In the genomic region with DNA sequence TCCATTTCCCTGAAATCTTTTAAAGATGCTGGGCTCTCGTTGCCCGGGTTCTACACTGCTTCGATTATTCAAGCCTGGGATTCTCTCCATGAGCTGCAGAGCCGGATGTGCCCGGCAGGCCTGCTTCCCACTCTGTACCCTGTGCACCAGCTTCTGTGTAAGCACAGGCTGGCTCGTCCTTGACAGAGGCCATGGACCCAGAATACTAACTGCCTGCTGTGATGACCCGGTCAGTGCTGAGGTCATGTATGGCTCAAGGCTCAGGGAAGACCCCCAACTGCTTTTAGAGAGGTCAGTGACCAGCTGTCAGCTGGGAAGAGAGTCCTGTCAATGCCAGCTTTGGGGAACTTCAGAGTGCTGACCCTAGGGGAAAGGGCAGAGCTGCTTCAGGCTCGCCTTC, we compare ENCODE assay signal across 12 mouse cellular contexts.
A peak's percentile ranks its signal among the peaks of the same experiment; 100 is the strongest.
DNase-seq lines count a peak whose midpoint lies in the region; ATAC-seq and TF ChIP-seq lines count a peak whose summit lies in the region.
"Had no signal": no experiment of that assay in that cellular context is flagged by ENCODE, and none has a peak within 500 bp of the region (broad histone marks: within the 10 kb centered on the region; RNA-seq: fewer than 3 reads in every experiment).

No protein-coding gene starts in this region.

- ATAC-seq in hindbrain, embryonic 13.5 days (ENCODE audit: low FRiP score) = 0 out of 2 replicates have a peak, but pooled peaks have one; percentile 41
- ATAC-seq in midbrain, embryonic 14.5 days (ENCODE audit: low FRiP score, low TSS enrichment) = peak; percentile 55
- ATAC-seq in intestine, postnatal 0 days = no peak
- ATAC-seq in granulocyte monocyte progenitor cell, adult 5-6 weeks (replicated peaks; ENCODE audit: poor library complexity, severe bottlenecking) = no peak

- H3K36me3 ChIP-seq in embryonic facial prominence, embryonic 10.5 days (replicated peaks) = no peaks in the 10 kb centered on the region
- no peaks in the 10 kb centered on the region for H3K36me3 ChIP-seq in hindbrain, embryonic 13.5 days
- H3K36me3 ChIP-seq in midbrain, embryonic 14.5 days (ENCODE audit: control insufficient read depth, insufficient read depth, low read length) = no peaks in the 10 kb centered on the region
- H3K36me3 ChIP-seq in intestine, postnatal 0 days (ENCODE audit: control insufficient read depth, insufficient read depth) = no peaks in the 10 kb centered on the region

- no peaks in the 10 kb centered on the region for H3K27me3 ChIP-seq in embryonic facial prominence, embryonic 10.5 days (replicated peaks; ENCODE audit: low read depth, poor library complexity, severe bottlenecking)
- no peaks in the 10 kb centered on the region for H3K27me3 ChIP-seq in hindbrain, embryonic 13.5 days
- H3K27me3 ChIP-seq in midbrain, embryonic 14.5 days (ENCODE audit: control insufficient read depth, insufficient read depth, low read length) = no peaks in the 10 kb centered on the region
- no peaks in the 10 kb centered on the region for H3K27me3 ChIP-seq in intestine, postnatal 0 days (replicated peaks; ENCODE audit: control insufficient read depth, insufficient read depth, low read length)
- H3K27me3 ChIP-seq: megakaryocyte, embryonic 14.5 days had no signal

- no peak overlapping the region; the same call in 1 of the 2 replicates for H3K27ac ChIP-seq in embryonic facial prominence, embryonic 10.5 days (replicated peaks)
- H3K27ac ChIP-seq in hindbrain, embryonic 13.5 days = peak overlapping the region; percentile 73
- H3K27ac ChIP-seq in midbrain, embryonic 14.5 days (replicated peaks; ENCODE audit: low read depth, low read length) = peak overlapping the region; percentile 71
- no peak overlapping the region for H3K27ac ChIP-seq in intestine, postnatal 0 days (ENCODE audit: low read depth, low read length)
- H3K27ac ChIP-seq: kidney, postnatal 0 days had no signal

- H3K4me3 ChIP-seq in embryonic facial prominence, embryonic 10.5 days = no peak overlapping the region
- H3K4me3 ChIP-seq in hindbrain, embryonic 13.5 days = no peak overlapping the region
- no peak overlapping the region for H3K4me3 ChIP-seq in midbrain, embryonic 14.5 days (replicated peaks; ENCODE audit: low read depth, low read length)
- H3K4me3 ChIP-seq in intestine, postnatal 0 days (ENCODE audit: low read depth, low read length) = no peak overlapping the region
- H3K4me3 ChIP-seq: megakaryocyte, embryonic 14.5 days had no signal

- H3K4me2 ChIP-seq in hindbrain, embryonic 13.5 days = no peak overlapping the region
- no peak overlapping the region for H3K4me2 ChIP-seq in midbrain, embryonic 14.5 days (ENCODE audit: low read length)
- H3K4me2 ChIP-seq in intestine, postnatal 0 days (replicated peaks; ENCODE audit: low read depth) = no peak overlapping the region

- peaks cover 23% of the 10 kb centered on the region for H3K4me1 ChIP-seq in embryonic facial prominence, embryonic 10.5 days
- H3K4me1 ChIP-seq in hindbrain, embryonic 13.5 days (replicated peaks) = peaks cover 32% of the 10 kb centered on the region
- peaks cover 20% of the 10 kb centered on the region; the same call in 1 of the 2 replicates for H3K4me1 ChIP-seq in midbrain, embryonic 14.5 days (ENCODE audit: control insufficient read depth, insufficient read depth, low read length)
- H3K4me1 ChIP-seq in intestine, postnatal 0 days (replicated peaks; ENCODE audit: control insufficient read depth, insufficient read depth, low read length) = no peaks in the 10 kb centered on the region
- H3K4me1 ChIP-seq: megakaryocyte, embryonic 14.5 days had no signal

- WGBS in embryonic facial prominence, embryonic 10.5 days = 37% methylated on average over 8 of the region's 8 CpGs
- 23% methylated on average over 8 of the region's 8 CpGs for WGBS in hindbrain, embryonic 13.5 days
- WGBS in midbrain, embryonic 14.5 days = 46% methylated on average over 8 of the region's 8 CpGs
- WGBS in intestine, postnatal 0 days = 70% methylated on average over 8 of the region's 8 CpGs

- H3K9me3 ChIP-seq in embryonic facial prominence, embryonic 10.5 days = no peaks in the 10 kb centered on the region
- no peaks in the 10 kb centered on the region for H3K9me3 ChIP-seq in hindbrain, embryonic 13.5 days
- no peaks in the 10 kb centered on the region for H3K9me3 ChIP-seq in midbrain, embryonic 14.5 days (ENCODE audit: control insufficient read depth, low read length)
- no peaks in the 10 kb centered on the region for H3K9me3 ChIP-seq in intestine, postnatal 0 days (ENCODE audit: control insufficient read depth)

- H3K9ac ChIP-seq in hindbrain, embryonic 13.5 days = peak overlapping the region; percentile 35; the same call in 1 of the 2 replicates
- H3K9ac ChIP-seq in midbrain, embryonic 14.5 days (replicated peaks; ENCODE audit: low read length) = no peak overlapping the region
- H3K9ac ChIP-seq in intestine, postnatal 0 days (ENCODE audit: low read depth, low read length) = no peak overlapping the region

- no peak for TF ChIP-seq POLR2A in brain, embryonic 14.5 days (IDR thresholded peaks at IDR 0.05; ENCODE audit: borderline replicate concordance, extremely low read depth, insufficient read depth, insufficient read length, poor library complexity, severe bottlenecking)

- no peak for TF ChIP-seq CTCF in brain, embryonic 14.5 days (IDR thresholded peaks at IDR 0.05; ENCODE audit: borderline replicate concordance, extremely low read depth, insufficient read depth, insufficient read length)
- no peak for TF ChIP-seq CTCF in intestine, postnatal 0 days (IDR thresholded peaks at IDR 0.05; ENCODE audit: low read depth)

- peak; percentile 32 for DNase-seq in brain, embryonic 14.5 days (ENCODE audit: low read depth)
- DNase-seq in embryonic facial prominence, embryonic 10.5 days (ENCODE audit: low spot score) = peak; percentile 32
- DNase-seq in midbrain, embryonic 14.5 days = peak; percentile 27
- no peak for DNase-seq in testis, postnatal 10 days (ENCODE audit: low spot score)
- no peak for DNase-seq in spleen, adult 18-20 months
- DNase-seq: cerebellum, adult 11 months; liver had no signal

Comparison
In these comparisons a context has a peak if more than half of its experiments do, and no peak if none do; other contexts are left out.
1. DNase-seq: peak in brain, embryonic 14.5 days (single experiment), embryonic facial prominence, embryonic 10.5 days (single experiment) and midbrain, embryonic 14.5 days (single experiment); none in testis, postnatal 10 days (single experiment) and spleen, adult 18-20 months (0 of 2).
2. H3K27ac ChIP-seq: peak in hindbrain, embryonic 13.5 days (single experiment) and midbrain, embryonic 14.5 days (single experiment); none in embryonic facial prominence, embryonic 10.5 days (single experiment) and intestine, postnatal 0 days (single experiment).
3. ATAC-seq: peak in hindbrain, embryonic 13.5 days (single experiment) and midbrain, embryonic 14.5 days (single experiment); none in intestine, postnatal 0 days (single experiment) and granulocyte monocyte progenitor cell, adult 5-6 weeks (single experiment).